Mouse (Mus musculus) forebrain, embryonic 11.5 days (tissue): ENCODE data around the gene Nsun6. TPM values are rescaled to one million over a fixed set of nuclear protein-coding genes. Genes with fewer than 3 reads are reported as not detected.

Source experiments
- ATAC-seq: fragments of 200-750 bp; cut with Nextera tagmentation; replicated peaks from 2 replicates; pipeline ENCODE4 v1.8.0; 2017; ENCODE audit warnings: moderate TSS enrichment; ENCODE audit not compliant: low FRiP score
- DNase-seq: peaks from one replicate; pipeline ENCODE4 v3.0.0-alpha.2; 2017; ENCODE audit warnings: low spot score
- H3K27ac ChIP-seq: fragments of 300-500 bp; sonication (generic); 2 replicates; pipeline ENCODE4 v1.5.1; 2014; ENCODE audit warnings: low read depth, low read length
- H3K27me3 ChIP-seq: fragments of 300-500 bp; sonication (generic); 2 replicates; pipeline ENCODE4 v1.6.1; 2014; ENCODE audit warnings: mild to moderate bottlenecking, low read length, mixed read lengths; ENCODE audit not compliant: control insufficient read depth, insufficient read depth
- H3K36me3 ChIP-seq: fragments of 300-500 bp; sonication (generic); 2 replicates; pipeline ENCODE4 v1.6.1; 2014; ENCODE audit warnings: mild to moderate bottlenecking, low read length, moderate library complexity, mixed read lengths; ENCODE audit not compliant: control insufficient read depth, insufficient read depth
- H3K4me1 ChIP-seq: fragments of 300-500 bp; sonication (generic); replicated peaks from 2 replicates; pipeline ENCODE4 v1.6.1; 2014; ENCODE audit warnings: low read length, mixed read lengths; ENCODE audit not compliant: control insufficient read depth, insufficient read depth
- H3K4me2 ChIP-seq: fragments of 300-500 bp; sonication (generic); 2 replicates; pipeline ENCODE4 v1.6.1; 2014; ENCODE audit warnings: low read depth, mild to moderate bottlenecking, low read length, moderate library complexity, mixed read lengths; ENCODE audit not compliant: severe bottlenecking
- H3K4me3 ChIP-seq: fragments of 300-500 bp; sonication (generic); 2 replicates; pipeline ENCODE4 v1.5.1; 2014; ENCODE audit warnings: low read depth, low read length
- H3K9ac ChIP-seq: fragments of 300-500 bp; sonication (generic); 2 replicates; pipeline ENCODE4 v1.6.1; 2014; ENCODE audit warnings: low read length
- H3K9me3 ChIP-seq: fragments of 300-500 bp; sonication (generic); 2 replicates; pipeline ENCODE4 v1.6.1; 2016; ENCODE audit warnings: low read length, mixed read lengths; ENCODE audit not compliant: control insufficient read depth
- WGBS: fragments of 180-500 bp; shearing (Covaris S2); extraction: QIAGEN DNeasy Blood & Tissue Kit; methylation state at CpG from one replicate; pipeline ENCODE4 v1.1.7; 2014; 5-methylcytosine and 5-hydroxymethylcytosine counted together
- polyA plus RNA-seq: library from polyadenylated mRNA; unstranded; fragments of >200 nt; fragmentation: Nextera tagmentation; extraction: Ambion mirVana; gene quantifications from 2 replicates; pipeline ENCODE4 v1.2.1, GENCODE M21; 2014

The Nsun6 gene
- polyA plus RNA-seq, 1 experiment from 2014 or later = 12.4 TPM

DNA sequence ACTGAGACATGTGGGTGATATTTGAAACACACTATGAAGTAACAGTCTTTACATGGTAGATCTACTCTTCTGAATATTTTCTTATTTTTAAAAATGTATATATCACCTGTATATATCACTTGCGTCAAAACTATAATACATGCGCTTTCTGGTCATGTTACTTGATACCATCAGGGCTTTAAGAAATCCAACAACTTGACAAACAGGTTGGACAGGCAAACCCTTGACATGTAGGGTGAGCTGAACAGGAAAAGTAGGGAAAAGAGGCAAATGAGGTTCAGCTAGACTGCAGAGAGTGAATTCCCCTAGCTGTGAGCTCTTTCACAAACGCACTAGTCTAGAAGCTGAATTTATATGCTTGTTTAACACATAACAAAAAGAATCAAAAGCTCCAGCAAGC lies 28.1 kb downstream of the Nsun6 start:
- H3K27me3 ChIP-seq = no peaks in the 10 kb centered on the region
- WGBS = 95% methylated on average over 3 of the region's 3 CpGs
- H3K4me1 ChIP-seq = no peaks in the 10 kb centered on the region
- H3K9ac ChIP-seq = no peak overlapping the region
- no peak overlapping the region for H3K4me3 ChIP-seq
- DNase-seq (no peak), ATAC-seq (no peak)
- H3K27ac ChIP-seq = no peak overlapping the region
- no peak overlapping the region for H3K4me2 ChIP-seq
- H3K36me3 ChIP-seq = no peaks in the 10 kb centered on the region
- no peaks in the 10 kb centered on the region for H3K9me3 ChIP-seq

DNA sequence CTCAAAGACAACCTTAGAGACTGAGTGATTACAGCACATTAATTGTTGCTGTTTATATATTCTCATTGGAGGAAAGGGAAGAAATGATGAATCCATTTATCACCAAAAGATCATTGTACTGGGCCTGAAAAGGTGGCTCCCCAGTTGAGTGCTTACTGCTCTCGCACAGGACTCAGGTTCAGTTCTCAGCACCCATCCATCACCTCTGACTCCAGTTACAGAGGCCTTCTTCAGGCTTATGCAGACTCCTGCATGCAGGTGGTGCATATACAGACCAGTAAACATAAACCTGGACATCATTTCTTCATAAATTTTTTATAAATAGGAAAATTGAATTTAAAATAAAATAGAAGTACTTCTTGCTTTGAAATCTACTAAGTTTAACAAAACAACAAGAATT lies 46.8 kb downstream of the Nsun6 start:
- 97% methylated on average over 1 of the region's 1 CpGs for WGBS
- Histone ChIP-seq H3K27me3 (no peaks in the 10 kb centered on the region), H3K4me1 (no peaks in the 10 kb centered on the region), H3K36me3 (no peaks in the 10 kb centered on the region; the same call in 1 of the 2 replicates), H3K9ac (no peak overlapping the region), H3K4me3 (no peak overlapping the region), H3K4me2 (no peak overlapping the region), H3K27ac (no peak overlapping the region), H3K9me3 (no peaks in the 10 kb centered on the region)
- ATAC-seq = no peak
- no peak for DNase-seq

DNA sequence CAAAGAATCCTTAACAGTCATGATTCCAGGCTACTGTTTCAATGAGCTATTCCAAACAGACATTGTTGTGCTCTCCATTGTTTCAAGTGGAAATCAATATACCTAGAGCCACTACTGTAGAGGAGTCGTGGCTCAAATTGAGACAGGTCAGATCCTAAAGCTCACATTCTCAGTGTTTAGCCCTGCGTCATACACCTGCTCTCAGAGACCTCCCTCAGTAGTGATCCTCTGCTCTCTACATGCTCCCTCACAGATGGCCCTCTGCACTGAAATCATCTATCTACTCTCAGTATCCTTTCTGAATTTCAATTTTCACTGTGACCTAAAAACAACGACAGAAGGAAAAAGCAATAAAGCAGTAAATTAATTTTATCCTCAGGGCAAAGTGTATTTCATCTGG lies 47.3 kb downstream of the Nsun6 start:
- DNase-seq (no peak), ATAC-seq (no peak)
- no peaks in the 10 kb centered on the region for H3K9me3 ChIP-seq
- H3K9ac ChIP-seq = no peak overlapping the region
- H3K4me1 ChIP-seq = no peaks in the 10 kb centered on the region
- no peak overlapping the region for H3K4me2 ChIP-seq
- H3K27ac ChIP-seq = no peak overlapping the region
- H3K27me3 ChIP-seq = no peaks in the 10 kb centered on the region
- no peak overlapping the region for H3K4me3 ChIP-seq
- WGBS = 87% methylated on average over 3 of the region's 3 CpGs
- H3K36me3 ChIP-seq = no peaks in the 10 kb centered on the region; the same call in 1 of the 2 replicates

DNA sequence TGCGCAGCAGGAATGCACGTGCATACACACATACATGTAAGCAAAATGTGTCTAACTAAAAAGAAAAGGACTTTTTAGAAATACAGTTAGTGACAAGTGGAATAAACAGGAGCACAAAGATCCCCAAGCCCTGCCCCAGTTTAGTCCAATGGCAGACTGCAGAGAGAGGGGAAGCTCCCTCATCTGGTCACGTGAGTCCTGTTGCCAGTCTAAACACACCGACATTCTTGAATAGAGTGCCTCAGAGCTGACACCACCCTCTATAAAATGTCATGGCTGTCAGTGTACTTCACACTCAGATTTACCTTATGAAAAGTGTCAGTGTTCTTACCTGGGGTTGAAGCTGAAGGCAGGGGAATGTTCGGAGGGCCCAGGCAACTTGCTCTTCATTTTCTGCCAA lies 57.0 kb downstream of the Nsun6 start:
- WGBS = 90% methylated on average over 5 of the region's 5 CpGs
- Histone ChIP-seq H3K27ac (no peak overlapping the region), H3K36me3 (no peaks in the 10 kb centered on the region; the same call in 1 of the 2 replicates), H3K9ac (no peak overlapping the region), H3K27me3 (no peaks in the 10 kb centered on the region), H3K4me2 (no peak overlapping the region), H3K4me3 (no peak overlapping the region), H3K9me3 (no peaks in the 10 kb centered on the region), H3K4me1 (no peaks in the 10 kb centered on the region)
- ATAC-seq (no peak), DNase-seq (no peak)

DNA sequence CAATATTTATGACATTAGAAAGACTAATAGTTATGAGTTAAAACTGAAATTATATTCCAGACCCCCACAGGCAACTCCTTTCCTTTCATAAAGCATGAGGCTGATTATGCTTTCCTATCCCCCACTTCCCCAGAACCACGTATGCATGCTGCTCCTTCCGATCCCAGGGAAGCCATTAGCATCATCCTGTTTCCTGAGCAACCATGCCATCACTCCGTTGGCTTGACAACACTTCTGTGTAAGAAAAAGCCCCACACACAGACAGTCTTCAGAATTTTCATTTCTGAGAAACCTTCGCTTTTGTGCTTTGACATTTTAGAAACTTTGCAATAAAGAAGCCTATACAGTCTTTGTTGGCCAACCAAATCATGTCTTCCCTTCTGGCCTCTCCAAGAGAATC lies 58.8 kb downstream of the Nsun6 start:
- 87% methylated on average over 4 of the region's 4 CpGs for WGBS
- H3K4me2 ChIP-seq = no peak overlapping the region

DNA sequence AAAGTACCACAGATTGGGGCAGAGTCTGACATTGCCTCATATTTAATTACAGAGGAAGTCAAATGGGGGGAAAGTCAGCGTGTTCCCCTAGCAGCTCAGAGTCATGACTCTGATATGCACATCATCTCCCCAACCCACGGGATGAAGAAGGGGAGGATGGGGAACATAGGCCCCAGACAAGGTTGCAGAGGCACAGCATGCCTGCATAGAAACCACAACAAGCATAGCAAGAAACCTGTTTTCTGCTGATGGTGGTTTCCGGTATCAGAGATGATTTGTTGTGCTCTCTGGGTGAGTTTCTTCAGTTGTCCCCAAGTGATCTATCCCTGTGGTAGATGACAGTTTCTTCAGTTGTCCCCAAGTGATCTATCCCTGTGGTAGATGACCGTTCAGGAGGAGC lies 62.3 kb downstream of the Nsun6 start:
- WGBS = 92% methylated on average over 4 of the region's 4 CpGs

More for the DNA sequence above, 58.8 kb downstream of the Nsun6 start:
- ATAC-seq = no peak
- no peak overlapping the region for H3K4me3 ChIP-seq
- no peak for DNase-seq
- no peaks in the 10 kb centered on the region for H3K9me3 ChIP-seq
- no peak overlapping the region for H3K27ac ChIP-seq
- no peaks in the 10 kb centered on the region for H3K4me1 ChIP-seq
- H3K9ac ChIP-seq = no peak overlapping the region
- no peaks in the 10 kb centered on the region; the same call in 1 of the 2 replicates for H3K36me3 ChIP-seq
- no peaks in the 10 kb centered on the region for H3K27me3 ChIP-seq

DNA sequence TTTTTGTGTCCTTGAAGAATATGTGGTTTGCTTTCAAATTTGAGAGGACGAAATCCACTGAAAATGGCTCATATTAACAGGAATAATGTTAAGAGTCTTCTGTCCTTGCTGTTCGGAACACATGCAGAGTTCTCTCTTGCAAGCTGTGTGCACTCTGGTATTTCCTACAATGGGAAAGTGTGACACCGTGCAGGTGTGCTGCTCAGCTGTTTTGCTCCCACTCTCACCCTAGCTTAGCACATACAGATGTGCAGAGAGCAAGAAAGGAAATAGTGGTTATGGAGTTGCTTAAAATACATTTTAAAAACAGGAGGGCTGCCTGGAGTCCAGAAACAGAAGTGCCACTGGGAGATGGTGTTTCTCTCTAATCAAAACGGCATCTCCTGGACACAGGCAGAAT lies 65.5 kb downstream of the Nsun6 start:
- Histone ChIP-seq H3K27me3 (no peaks in the 10 kb centered on the region), H3K36me3 (no peaks in the 10 kb centered on the region), H3K4me1 (no peaks in the 10 kb centered on the region), H3K4me3 (no peak overlapping the region), H3K4me2 (no peak overlapping the region), H3K9me3 (no peaks in the 10 kb centered on the region), H3K27ac (no peak overlapping the region), H3K9ac (no peak overlapping the region)
- ATAC-seq (no peak), DNase-seq (no peak)
- WGBS = 85% methylated on average over 4 of the region's 4 CpGs

More for the DNA sequence above, 62.3 kb downstream of the Nsun6 start:
- Histone ChIP-seq H3K4me3 (no peak overlapping the region), H3K4me2 (no peak overlapping the region), H3K9ac (no peak overlapping the region), H3K27ac (no peak overlapping the region), H3K4me1 (no peaks in the 10 kb centered on the region), H3K27me3 (no peaks in the 10 kb centered on the region), H3K36me3 (no peaks in the 10 kb centered on the region; the same call in 1 of the 2 replicates), H3K9me3 (no peaks in the 10 kb centered on the region)
- ATAC-seq (no peak), DNase-seq (no peak)

DNA sequence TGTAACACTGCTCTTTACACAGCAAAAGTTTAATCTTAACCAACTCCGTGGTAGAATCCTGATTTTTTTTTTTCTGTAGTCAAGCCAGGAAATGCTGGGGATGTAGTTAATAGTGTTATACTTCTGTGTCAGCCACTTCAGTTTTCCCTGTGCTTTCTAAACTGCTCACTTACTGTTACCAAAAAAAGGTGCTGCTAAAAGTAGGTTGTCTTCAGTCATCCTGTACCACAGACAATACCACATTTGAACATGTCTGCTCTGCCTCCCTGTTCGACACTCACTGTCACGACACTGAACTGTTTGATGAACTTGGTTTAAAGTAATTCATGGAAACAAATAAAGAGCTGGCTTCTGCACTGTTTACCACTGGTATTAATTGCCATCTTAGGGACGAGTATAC lies 66.4 kb downstream of the Nsun6 start:
- Histone ChIP-seq H3K36me3 (no peaks in the 10 kb centered on the region), H3K27me3 (no peaks in the 10 kb centered on the region), H3K9ac (no peak overlapping the region), H3K4me3 (no peak overlapping the region), H3K27ac (no peak overlapping the region), H3K4me1 (no peaks in the 10 kb centered on the region), H3K4me2 (no peak overlapping the region), H3K9me3 (no peaks in the 10 kb centered on the region)
- WGBS = 91% methylated on average over 4 of the region's 4 CpGs
- DNase-seq = no peak
- no peak for ATAC-seq

DNA sequence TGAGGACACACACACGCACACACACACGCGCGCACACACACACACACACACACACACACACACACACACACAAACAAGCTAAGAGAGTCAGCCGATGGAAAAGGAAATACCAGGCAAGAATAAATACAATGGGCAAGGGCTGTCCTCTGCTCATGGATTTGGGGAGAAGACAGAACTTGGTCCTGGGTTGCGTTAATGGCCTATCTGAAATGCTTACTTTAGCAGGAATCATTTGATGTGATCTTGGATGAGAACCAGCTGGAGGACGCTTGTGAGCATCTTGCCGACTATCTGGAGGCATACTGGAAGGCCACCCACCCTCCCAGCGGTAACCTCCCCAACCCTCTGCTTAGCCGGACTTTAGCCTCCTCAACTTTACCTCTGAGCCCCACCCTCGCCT lies 70.8 kb downstream of the Nsun6 start:
- no peak overlapping the region for H3K9ac ChIP-seq
- DNase-seq (no peak), ATAC-seq (no peak)
- no peaks in the 10 kb centered on the region for H3K36me3 ChIP-seq
- no peaks in the 10 kb centered on the region for H3K9me3 ChIP-seq
- WGBS = 87% methylated on average over 11 of the region's 11 CpGs
- no peak overlapping the region for H3K4me2 ChIP-seq
- H3K4me1 ChIP-seq = no peaks in the 10 kb centered on the region
- H3K27ac ChIP-seq = no peak overlapping the region
- no peaks in the 10 kb centered on the region for H3K27me3 ChIP-seq
- H3K4me3 ChIP-seq = no peak overlapping the region
